Mouse (Mus musculus) right cerebral cortex, adult 18-20 months (tissue): Measurements from ENCODE around the gene Ndufs1.

Experiments used
- DNase-seq: peaks from one replicate; pipeline ENCODE4 v3.0.0; 2022; ENCODE audit warnings: mixed read lengths

The Ndufs1 gene

GRCm38 (mm10) chr1:63114136-63114781 lies 62.4 kb downstream of the Ndufs1 start, which contains the start of gene Ino80d:
TSS of gene Ino80d (minus strand) at chr1:63114667.
- peak; percentile 80 for DNase-seq

- peak; percentile 30 for DNase-seq
Observed at GRCm38 (mm10) chr1:63113274-63114135, 63.1 kb downstream of the Ndufs1 start.

- DNase-seq = peak; percentile 10
Observed at GRCm38 (mm10) chr1:63112865-63113261, 63.8 kb downstream of the Ndufs1 start.

GRCm38 (mm10) chr1:63112151-63112864 lies 64.3 kb downstream of the Ndufs1 start:
- DNase-seq = no peak

GRCm38 (mm10) chr1:63110536-63111285 lies 65.9 kb downstream of the Ndufs1 start:
- peak; percentile 14 for DNase-seq

GRCm38 (mm10) chr1:63107614-63108327 lies 68.9 kb downstream of the Ndufs1 start:
- no peak for DNase-seq

- no peak for DNase-seq
Observed at GRCm38 (mm10) chr1:63102758-63103451, 73.7 kb downstream of the Ndufs1 start.

- no peak for DNase-seq
Observed at GRCm38 (mm10) chr1:63100196-63100595, 76.4 kb downstream of the Ndufs1 start.

- no peak for DNase-seq
Observed at GRCm38 (mm10) chr1:63098831-63099230, 77.8 kb downstream of the Ndufs1 start.

- no peak for DNase-seq
Observed at GRCm38 (mm10) chr1:63096071-63096470, 80.6 kb downstream of the Ndufs1 start.
